Mouse (Mus musculus): ENCODE results near the gene Notch4. TPM values are rescaled to one million over a fixed set of nuclear protein-coding genes. Genes with fewer than 3 reads are reported as not detected.

Gene Notch4
- polyA plus RNA-seq, 1 experiment from 2014 or later, result 1.7 TPM

GRCm38 (mm10) chr17:34630761-34631301 is 66.8 kb downstream of the Notch4 start:
- no peak overlapping the region for H3K27ac ChIP-seq

GRCm38 (mm10) chr17:34631647-34632046 is 67.6 kb downstream of the Notch4 start:
- Histone ChIP-seq H3K4me3 (peak overlapping the region; percentile 32), H3K4me2 (peak overlapping the region; percentile 67), H3K36me3 (no peaks in the 10 kb centered on the region), H3K9ac (no peak overlapping the region), H3K9me3 (replicated peaks) (no peaks in the 10 kb centered on the region), H3K4me1 (peaks cover 49% of the 10 kb centered on the region), H3K27ac (no peak overlapping the region), H3K27me3 (replicated peaks) (peaks cover 83% of the 10 kb centered on the region)
- WGBS (ENCODE audit: insufficient replicate concordance), result 13% methylated on average over 12 of the region's 12 CpGs
- no peak for ATAC-seq

More at GRCm38 (mm10) chr17:34630761-34631301, 66.8 kb downstream of the Notch4 start:
- no peak overlapping the region for H3K9ac ChIP-seq
- H3K36me3 ChIP-seq, result peaks cover 2% of the 10 kb centered on the region; the same call in 1 of the 2 replicates
- WGBS (ENCODE audit: insufficient replicate concordance), result 3% methylated on average over 48 of the region's 48 CpGs
- peak overlapping the region; percentile 56 for H3K4me2 ChIP-seq
- ATAC-seq, result no peak
- peak overlapping the region; percentile 39 for H3K4me3 ChIP-seq
- peaks cover 75% of the 10 kb centered on the region for H3K27me3 ChIP-seq (replicated peaks)
- peaks cover 57% of the 10 kb centered on the region for H3K4me1 ChIP-seq
- H3K9me3 ChIP-seq (replicated peaks), result no peaks in the 10 kb centered on the region

- under 1% methylated on average over 26 of the region's 26 CpGs for WGBS (ENCODE audit: insufficient replicate concordance)
- H3K36me3 ChIP-seq, result no peaks in the 10 kb centered on the region
- no peak overlapping the region for H3K9ac ChIP-seq
- peaks cover 46% of the 10 kb centered on the region for H3K4me1 ChIP-seq
- peak overlapping the region; percentile 32 for H3K4me3 ChIP-seq
- peak; percentile 43 for ATAC-seq
- no peaks in the 10 kb centered on the region for H3K9me3 ChIP-seq (replicated peaks)
- no peak overlapping the region for H3K27ac ChIP-seq
- H3K27me3 ChIP-seq (replicated peaks), result peaks cover 82% of the 10 kb centered on the region
- peak overlapping the region; percentile 67 for H3K4me2 ChIP-seq
Measured at GRCm38 (mm10) chr17:34632261-34632691, 68.2 kb downstream of the Notch4 start.

- H3K36me3 ChIP-seq, result no peaks in the 10 kb centered on the region
- H3K9me3 ChIP-seq (replicated peaks), result no peaks in the 10 kb centered on the region
- no peak overlapping the region for H3K4me2 ChIP-seq
- H3K4me3 ChIP-seq, result no peak overlapping the region
- 43% methylated on average over 2 of the region's 2 CpGs for WGBS (ENCODE audit: insufficient replicate concordance)
- peaks cover 54% of the 10 kb centered on the region for H3K27me3 ChIP-seq (replicated peaks)
- no peak for ATAC-seq
- no peak overlapping the region for H3K27ac ChIP-seq
- no peak overlapping the region for H3K9ac ChIP-seq
- H3K4me1 ChIP-seq, result peaks cover 20% of the 10 kb centered on the region
Measured at GRCm38 (mm10) chr17:34635671-34636070, 71.6 kb downstream of the Notch4 start.

GRCm38 (mm10) chr17:34637459-34637858 is 73.4 kb downstream of the Notch4 start:
- peaks cover 47% of the 10 kb centered on the region for H3K27me3 ChIP-seq (replicated peaks)
- no peak overlapping the region for H3K4me2 ChIP-seq
- no peaks in the 10 kb centered on the region for H3K9me3 ChIP-seq (replicated peaks)
- no peak overlapping the region for H3K27ac ChIP-seq
- H3K36me3 ChIP-seq, result no peaks in the 10 kb centered on the region
- H3K9ac ChIP-seq, result no peak overlapping the region
- 39% methylated on average over 3 of the region's 3 CpGs for WGBS (ENCODE audit: insufficient replicate concordance)
- H3K4me1 ChIP-seq, result peaks cover 2% of the 10 kb centered on the region; the same call in 1 of the 2 replicates
- no peak for ATAC-seq
- H3K4me3 ChIP-seq, result no peak overlapping the region

Other genes with a start within 250 kb of the Notch4 start
- gene H2-Eb2, start 238.6 kb upstream of the Notch4 start, polyA plus RNA-seq (2016; fragmentation: Nextera tagmentation; extraction: Ambion mirVana), result not detected in 2 replicates
- gene Btnl2, start 209.4 kb upstream of the Notch4 start, polyA plus RNA-seq (2016; fragmentation: Nextera tagmentation; extraction: Ambion mirVana), result 0.07 TPM in 1 of 2 replicates, not detected in the other
- gene Btnl1, start 187.1 kb upstream of the Notch4 start, polyA plus RNA-seq (2016; fragmentation: Nextera tagmentation; extraction: Ambion mirVana), result not detected in 2 replicates
- gene BC051142, start 165.4 kb upstream of the Notch4 start, polyA plus RNA-seq (2016; fragmentation: Nextera tagmentation; extraction: Ambion mirVana), result 0.18 and 0.31 TPM in 2 replicates
- not detected in 2 replicates for gene Btnl4, start 87.0 kb upstream of the Notch4 start, polyA plus RNA-seq (2016; fragmentation: Nextera tagmentation; extraction: Ambion mirVana)
- gene Btnl6, start 46.9 kb upstream of the Notch4 start, polyA plus RNA-seq (2016; fragmentation: Nextera tagmentation; extraction: Ambion mirVana), result not detected in 2 replicates
- gene Gpsm3, start 25.5 kb downstream of the Notch4 start, polyA plus RNA-seq (2016; fragmentation: Nextera tagmentation; extraction: Ambion mirVana), result 10.7 and 11.0 TPM in 2 replicates
- gene Pbx2, start 27.0 kb downstream of the Notch4 start, polyA plus RNA-seq (2016; fragmentation: Nextera tagmentation; extraction: Ambion mirVana), result 6.9 and 8.3 TPM in 2 replicates
- gene Ager, start 33.6 kb downstream of the Notch4 start, polyA plus RNA-seq (2016; fragmentation: Nextera tagmentation; extraction: Ambion mirVana), result 1.3 and 1.5 TPM in 2 replicates
- 94.8 and 101 TPM in 2 replicates for gene Rnf5, start 39.4 kb downstream of the Notch4 start, polyA plus RNA-seq (2016; fragmentation: Nextera tagmentation; extraction: Ambion mirVana)
- gene Agpat1, start 40.0 kb downstream of the Notch4 start, polyA plus RNA-seq (2016; fragmentation: Nextera tagmentation; extraction: Ambion mirVana), result 31.2 and 31.7 TPM in 2 replicates
- gene Egfl8, start 51.7 kb downstream of the Notch4 start, polyA plus RNA-seq (2016; fragmentation: Nextera tagmentation; extraction: Ambion mirVana), result 0.45 and 0.50 TPM in 2 replicates
- 13.7 and 13.9 TPM in 2 replicates for gene Ppt2, start 64.2 kb downstream of the Notch4 start, polyA plus RNA-seq (2016; fragmentation: Nextera tagmentation; extraction: Ambion mirVana)
- gene Prrt1, start 65.3 kb downstream of the Notch4 start, polyA plus RNA-seq (2016; fragmentation: Nextera tagmentation; extraction: Ambion mirVana), result not detected in 2 replicates
- gene Fkbpl, start 80.5 kb downstream of the Notch4 start, polyA plus RNA-seq (2016; fragmentation: Nextera tagmentation; extraction: Ambion mirVana), result 6.7 and 7.1 TPM in 2 replicates
- 37.0 and 37.3 TPM in 2 replicates for gene Atf6b, start 82.9 kb downstream of the Notch4 start, polyA plus RNA-seq (2016; fragmentation: Nextera tagmentation; extraction: Ambion mirVana)
- gene Tnxb, start 106.3 kb downstream of the Notch4 start, polyA plus RNA-seq (2016; fragmentation: Nextera tagmentation; extraction: Ambion mirVana), result 0.04 and 0.05 TPM in 2 replicates
- gene C4b, start 179.6 kb downstream of the Notch4 start, polyA plus RNA-seq (2016; fragmentation: Nextera tagmentation; extraction: Ambion mirVana), result 0.42 and 0.61 TPM in 2 replicates
- gene Cyp21a1, start 240.3 kb downstream of the Notch4 start, polyA plus RNA-seq (2016; fragmentation: Nextera tagmentation; extraction: Ambion mirVana), result not detected in 2 replicates